Mouse (Mus musculus) mouse trophoblast stem cell (cell line): ENCODE data around the gene Gna12.

ENCODE experiments used
- in situ Hi-C, 2 experiments: fragments of 300-500 bp; cut with MseI, MboI; formaldehyde crosslinking; loops; 2 replicates in 1 of 2; 3 replicates in 1 of 2; pipeline ENCODE4 v1.15.1; 2025

The Gna12 gene

DNA sequence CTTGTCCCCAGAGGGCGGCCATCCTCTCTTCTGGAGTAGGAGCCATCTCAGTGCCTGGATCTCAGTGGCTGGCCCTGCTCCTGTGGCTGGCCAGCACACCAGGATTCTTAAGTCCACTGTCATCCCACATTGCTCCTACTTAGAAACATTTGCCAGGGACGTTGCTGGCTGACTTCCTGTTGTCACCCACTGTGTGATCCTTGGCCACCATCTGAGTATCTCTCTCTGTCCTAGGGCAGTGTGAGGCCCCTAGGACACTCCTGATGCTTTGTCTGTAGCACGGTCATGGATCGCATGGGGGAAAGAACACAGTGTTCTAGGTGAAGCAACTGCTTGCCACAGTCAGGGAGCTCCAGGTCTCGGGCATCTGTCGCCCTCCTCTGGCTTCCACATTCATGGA, 119.9 kb downstream of the Gna12 start:
- in situ Hi-C loops: no loop called here
